Mouse (Mus musculus): ENCODE measurements around the gene Tmie. TPM values are rescaled to one million over a fixed set of nuclear protein-coding genes. Genes with fewer than 3 reads are reported as not detected.

Gene Tmie
- polyA plus RNA-seq, 1 experiment from 2014 or later: 1.1 TPM

DNA sequence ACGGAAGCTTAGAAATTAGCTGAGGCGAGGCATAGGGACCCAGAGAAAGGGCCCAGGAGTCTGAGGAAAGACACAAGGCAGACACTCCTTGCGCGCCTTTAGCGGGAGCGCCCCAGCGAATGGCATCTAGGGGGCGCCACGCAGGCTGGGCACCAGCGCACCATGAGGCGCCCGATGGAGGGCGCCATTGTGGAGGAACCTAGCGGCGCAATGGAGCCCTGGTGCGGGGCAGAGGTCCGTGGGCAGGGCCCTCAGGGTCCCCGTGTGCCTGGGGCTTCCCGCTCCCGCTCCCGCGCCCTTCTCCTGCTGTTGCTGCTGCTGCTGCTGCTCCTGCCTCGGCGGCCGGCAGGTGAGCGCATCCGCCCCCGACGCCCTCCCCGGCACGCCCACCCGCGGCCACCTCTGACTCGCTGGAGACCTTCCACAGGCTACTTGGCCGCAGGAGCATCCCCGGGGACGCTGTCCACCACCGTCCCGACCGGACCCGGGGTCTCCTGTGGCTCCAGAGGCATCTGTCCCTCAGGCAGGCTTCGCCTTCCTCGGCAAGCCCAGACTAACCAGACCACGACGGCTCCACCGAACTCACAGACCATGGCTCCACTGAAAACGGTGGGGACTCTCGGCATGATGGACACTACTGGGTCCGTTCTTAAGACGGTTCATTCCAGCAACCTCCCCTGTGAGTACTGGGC lies 22.0 kb downstream of the Tmie start, which contains the start of gene Prss50:
TSS of gene Prss50 (plus strand) at position 187 of the 692 bp plus-strand sequence.
- H3K4me2 ChIP-seq (replicated peaks): peak within 1 kb of the TSS; percentile 67
- WGBS: 11% methylated on average over 49 of the region's 50 CpGs
- ATAC-seq (ENCODE audit: low FRiP score, low read depth): peak; percentile 57; the same call in 1 of the 2 replicates
- H3K9ac ChIP-seq: peak within 1 kb of the TSS; percentile 40; the same call in 1 of the 2 replicates
- H3K4me1 ChIP-seq: peaks cover 12% of the 10 kb centered on the region
- H3K36me3 ChIP-seq: no peaks in the 10 kb centered on the region
- H3K4me3 ChIP-seq: peak within 1 kb of the TSS; percentile 36
- no peaks in the 10 kb centered on the region for H3K9me3 ChIP-seq
- H3K27me3 ChIP-seq: peaks cover 26% of the 10 kb centered on the region
- H3K27ac ChIP-seq: no peak within 1 kb of the TSS

GRCm38 (mm10) chr9:110856920-110857319 lies 23.0 kb downstream of the Tmie start:
- 62% methylated on average over 4 of the region's 4 CpGs for WGBS
- peaks cover 26% of the 10 kb centered on the region for H3K27me3 ChIP-seq
- peaks cover 12% of the 10 kb centered on the region for H3K4me1 ChIP-seq
- no peak for ATAC-seq (ENCODE audit: low FRiP score, low read depth)
- H3K9me3 ChIP-seq: no peaks in the 10 kb centered on the region
- no peak overlapping the region for H3K4me3 ChIP-seq
- no peak overlapping the region for H3K27ac ChIP-seq
- H3K9ac ChIP-seq: no peak overlapping the region
- no peaks in the 10 kb centered on the region for H3K36me3 ChIP-seq
- no peak overlapping the region for H3K4me2 ChIP-seq (replicated peaks)

- 69% methylated on average over 7 of the region's 7 CpGs for WGBS
- ATAC-seq (ENCODE audit: low FRiP score, low read depth): no peak
Observed at GRCm38 (mm10) chr9:110855903-110856302, 24.0 kb downstream of the Tmie start.

GRCm38 (mm10) chr9:110849162-110849561 lies 30.8 kb downstream of the Tmie start:
- no peak for ATAC-seq (ENCODE audit: low FRiP score, low read depth)
- H3K36me3 ChIP-seq: no peaks in the 10 kb centered on the region
- no peaks in the 10 kb centered on the region for H3K9me3 ChIP-seq
- no peak overlapping the region for H3K27ac ChIP-seq
- no peak overlapping the region for H3K9ac ChIP-seq
- H3K4me1 ChIP-seq: no peaks in the 10 kb centered on the region
- H3K27me3 ChIP-seq: no peaks in the 10 kb centered on the region
- H3K4me3 ChIP-seq: no peak overlapping the region
- no peak overlapping the region for H3K4me2 ChIP-seq (replicated peaks)
- WGBS: 81% methylated on average over 7 of the region's 7 CpGs

More at GRCm38 (mm10) chr9:110855903-110856302, 24.0 kb downstream of the Tmie start:
- no peak overlapping the region for H3K9ac ChIP-seq
- no peaks in the 10 kb centered on the region for H3K36me3 ChIP-seq
- H3K4me3 ChIP-seq: no peak overlapping the region
- no peak overlapping the region for H3K4me2 ChIP-seq (replicated peaks)
- H3K4me1 ChIP-seq: peaks cover 12% of the 10 kb centered on the region
- peaks cover 26% of the 10 kb centered on the region for H3K27me3 ChIP-seq
- H3K9me3 ChIP-seq: no peaks in the 10 kb centered on the region
- no peak overlapping the region for H3K27ac ChIP-seq

GRCm38 (mm10) chr9:110844206-110844605 lies 35.7 kb downstream of the Tmie start, which contains the start of gene Prss46:
TSS of gene Prss46 (plus strand) at chr9:110844506.
- no peaks in the 10 kb centered on the region for H3K27me3 ChIP-seq
- no peaks in the 10 kb centered on the region for H3K4me1 ChIP-seq
- H3K27ac ChIP-seq: no peak within 1 kb of the TSS
- H3K36me3 ChIP-seq: no peaks in the 10 kb centered on the region
- no peak within 1 kb of the TSS; the same call in 1 of the 2 replicates for H3K9ac ChIP-seq
- H3K9me3 ChIP-seq: no peaks in the 10 kb centered on the region
- no peak for ATAC-seq (ENCODE audit: low FRiP score, low read depth)
- H3K4me3 ChIP-seq: no peak within 1 kb of the TSS
- no peak within 1 kb of the TSS for H3K4me2 ChIP-seq (replicated peaks)
- WGBS: 78% methylated on average over 10 of the region's 10 CpGs

DNA sequence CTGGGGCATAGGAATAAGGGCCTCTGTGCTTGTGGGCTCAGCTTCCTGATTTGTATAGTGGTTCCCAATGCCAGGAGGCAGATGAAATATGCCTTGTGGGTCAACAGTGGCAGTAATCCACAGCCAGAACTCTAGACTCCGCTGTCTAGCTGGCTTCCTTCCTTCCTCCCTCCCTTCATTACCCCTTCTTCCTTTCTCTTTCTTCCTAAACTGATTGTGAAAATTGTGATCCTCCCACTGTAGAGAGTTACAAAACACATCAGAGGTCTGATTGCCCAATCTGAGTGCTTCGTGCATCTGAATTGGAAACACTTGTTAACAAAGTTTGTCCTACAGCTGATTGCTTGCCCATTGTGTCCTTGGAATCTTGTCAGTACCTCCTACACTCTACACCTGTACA lies 38.5 kb downstream of the Tmie start:
- H3K27me3 ChIP-seq: no peaks in the 10 kb centered on the region
- no peak overlapping the region for H3K9ac ChIP-seq
- ATAC-seq (ENCODE audit: low FRiP score, low read depth): no peak
- 75% methylated on average over 2 of the region's 2 CpGs for WGBS
- no peak overlapping the region for H3K27ac ChIP-seq
- no peaks in the 10 kb centered on the region for H3K9me3 ChIP-seq
- no peaks in the 10 kb centered on the region for H3K36me3 ChIP-seq
- no peak overlapping the region for H3K4me2 ChIP-seq (replicated peaks)
- H3K4me1 ChIP-seq: no peaks in the 10 kb centered on the region
- no peak overlapping the region for H3K4me3 ChIP-seq

DNA sequence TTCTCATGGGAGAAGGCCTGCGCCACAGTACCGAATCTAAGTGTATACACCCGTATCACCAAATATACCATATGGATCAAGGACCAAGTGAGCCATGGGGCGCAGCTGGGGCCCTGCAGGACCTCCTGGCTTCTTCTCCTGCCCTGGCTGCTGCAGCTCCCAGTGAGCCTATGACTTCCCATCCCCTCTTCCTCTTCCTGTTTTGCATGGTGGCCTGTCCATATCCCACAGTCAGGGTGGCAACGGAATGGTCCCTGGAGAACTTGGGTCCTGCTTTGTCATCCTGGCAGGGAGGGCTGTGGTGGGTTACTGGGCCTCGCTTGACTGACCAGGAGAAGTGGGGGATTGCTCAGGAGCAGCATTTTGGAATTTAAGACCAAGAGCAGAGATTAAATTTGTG lies 39.0 kb downstream of the Tmie start:
- Histone ChIP-seq H3K36me3 (no peaks in the 10 kb centered on the region), H3K27ac (no peak overlapping the region), H3K4me2 (replicated peaks) (no peak overlapping the region), H3K9me3 (no peaks in the 10 kb centered on the region), H3K4me3 (no peak overlapping the region), H3K27me3 (no peaks in the 10 kb centered on the region), H3K9ac (no peak overlapping the region), H3K4me1 (no peaks in the 10 kb centered on the region)
- WGBS: 83% methylated on average over 6 of the region's 6 CpGs
- ATAC-seq (ENCODE audit: low FRiP score, low read depth): no peak

GRCm38 (mm10) chr9:110836112-110836511 lies 43.8 kb downstream of the Tmie start:
- no peak overlapping the region for H3K9ac ChIP-seq
- no peak overlapping the region for H3K4me2 ChIP-seq (replicated peaks)
- H3K27me3 ChIP-seq: 0 out of 2 replicates have a peak, but pooled peaks cover 3% of the 10 kb centered on the region
- H3K9me3 ChIP-seq: no peaks in the 10 kb centered on the region
- H3K4me3 ChIP-seq: no peak overlapping the region
- no peaks in the 10 kb centered on the region for H3K4me1 ChIP-seq
- no peak for ATAC-seq (ENCODE audit: low FRiP score, low read depth)
- 54% methylated on average over 2 of the region's 2 CpGs for WGBS
- H3K27ac ChIP-seq: no peak overlapping the region
- no peaks in the 10 kb centered on the region for H3K36me3 ChIP-seq

GRCm38 (mm10) chr9:110834961-110835360 lies 45.0 kb downstream of the Tmie start:
- H3K27me3 ChIP-seq: 0 out of 2 replicates have a peak, but pooled peaks cover 3% of the 10 kb centered on the region
- H3K4me1 ChIP-seq: no peaks in the 10 kb centered on the region
- H3K27ac ChIP-seq: no peak overlapping the region
- no peak overlapping the region for H3K9ac ChIP-seq
- ATAC-seq (ENCODE audit: low FRiP score, low read depth): no peak
- H3K4me2 ChIP-seq (replicated peaks): peak overlapping the region; percentile 11; the same call in 1 of the 2 replicates
- no peak overlapping the region for H3K4me3 ChIP-seq
- no peaks in the 10 kb centered on the region for H3K36me3 ChIP-seq
- no peaks in the 10 kb centered on the region for H3K9me3 ChIP-seq
- WGBS: 23% methylated on average over 10 of the region's 10 CpGs

DNA sequence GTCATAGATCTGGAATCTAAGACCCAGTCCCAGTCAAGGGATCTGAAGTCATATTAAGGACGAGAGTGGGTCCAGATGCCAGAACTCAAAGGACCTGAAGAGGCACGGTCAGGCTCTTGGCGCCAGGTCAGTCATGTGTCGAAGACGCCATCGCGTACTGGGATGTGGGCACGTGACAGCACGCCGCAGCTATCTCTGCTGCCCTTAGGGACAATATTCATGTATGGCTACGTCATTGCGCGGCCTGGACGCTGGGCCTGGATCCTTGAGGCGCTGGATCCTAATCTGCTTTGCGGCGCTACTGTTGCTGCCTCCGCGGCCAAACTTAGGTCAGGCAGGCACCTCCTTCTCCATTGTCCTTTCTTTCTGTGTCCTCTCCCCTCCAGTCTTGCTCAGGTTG lies 45.5 kb downstream of the Tmie start, which contains the start of gene Prss45:
TSS of gene Prss45 (plus strand) at position 178 of the 400 bp plus-strand sequence.
- Histone ChIP-seq H3K36me3 (no peaks in the 10 kb centered on the region), H3K4me2 (replicated peaks) (peak within 1 kb of the TSS; percentile 11; the same call in 1 of the 2 replicates), H3K27me3 (0 out of 2 replicates have a peak, but pooled peaks cover 3% of the 10 kb centered on the region), H3K4me3 (no peak within 1 kb of the TSS), H3K27ac (no peak within 1 kb of the TSS), H3K4me1 (no peaks in the 10 kb centered on the region), H3K9me3 (no peaks in the 10 kb centered on the region), H3K9ac (no peak within 1 kb of the TSS)
- WGBS: 80% methylated on average over 19 of the region's 19 CpGs
- ATAC-seq (ENCODE audit: low FRiP score, low read depth): no peak

- Histone ChIP-seq H3K27me3 (0 out of 2 replicates have a peak, but pooled peaks cover 3% of the 10 kb centered on the region), H3K36me3 (no peaks in the 10 kb centered on the region), H3K4me3 (no peak overlapping the region), H3K4me1 (no peaks in the 10 kb centered on the region), H3K27ac (no peak overlapping the region), H3K9ac (no peak overlapping the region), H3K9me3 (no peaks in the 10 kb centered on the region), H3K4me2 (replicated peaks) (no peak overlapping the region)
- WGBS: 73% methylated on average over 5 of the region's 5 CpGs
- no peak for ATAC-seq (ENCODE audit: low FRiP score, low read depth)
Observed at GRCm38 (mm10) chr9:110833021-110833420, 46.9 kb downstream of the Tmie start.

GRCm38 (mm10) chr9:110826390-110826789 lies 53.5 kb downstream of the Tmie start, which contains the start of gene Prss43:
TSS of gene Prss43 (plus strand) at chr9:110826690.
- Histone ChIP-seq H3K27ac (no peak within 1 kb of the TSS), H3K9ac (no peak within 1 kb of the TSS), H3K36me3 (no peaks in the 10 kb centered on the region), H3K4me1 (peaks cover 8% of the 10 kb centered on the region), H3K4me2 (replicated peaks) (no peak within 1 kb of the TSS), H3K27me3 (peaks cover 10% of the 10 kb centered on the region; the same call in 1 of the 2 replicates), H3K9me3 (no peaks in the 10 kb centered on the region; the same call in 1 of the 2 replicates), H3K4me3 (no peak within 1 kb of the TSS)
- 70% methylated on average over 3 of the region's 3 CpGs for WGBS
- ATAC-seq (ENCODE audit: low FRiP score, low read depth): no peak
